Mouse (Mus musculus) brown adipose tissue, adult 24 weeks (tissue): ENCODE results near the gene Scimp. TPM values are rescaled to one million over a fixed set of nuclear protein-coding genes. Genes with fewer than 3 reads are reported as not detected.
"Not testable (repeated sequence)": the region's sequence is repeated elsewhere in the genome, so short reads cannot be mapped to it uniquely, and the experiment has no call there.

ENCODE experiments used
- H3K27ac ChIP-seq: fragments of 200-500 bp; replicated peaks from 2 replicates; pipeline ENCODE4 v1.5.1; 2012; ENCODE audit warnings: low read depth, mild to moderate bottlenecking, low read length
- H3K4me1 ChIP-seq: fragments of 200-500 bp; 2 replicates; pipeline ENCODE4 v1.6.1; 2012; ENCODE audit warnings: low read length, mixed read lengths; ENCODE audit not compliant: control insufficient read depth, insufficient read depth, insufficient read length
- H3K4me3 ChIP-seq: fragments of 200-500 bp; 2 replicates; pipeline ENCODE4 v1.5.1; 2012; ENCODE audit warnings: low read depth, mild to moderate bottlenecking, low read length, moderate library complexity; ENCODE audit not compliant: insufficient read depth
- polyA plus RNA-seq: library from polyadenylated mRNA; stranded (reverse); fragments of >200 nt; gene quantifications from 2 replicates; pipeline ENCODE4 v1.2.4, GENCODE M21; 2012; ENCODE audit not compliant: missing spikeins, insufficient read depth, insufficient read length

The Scimp gene
- polyA plus RNA-seq, 1 experiment = not detected

DNA sequence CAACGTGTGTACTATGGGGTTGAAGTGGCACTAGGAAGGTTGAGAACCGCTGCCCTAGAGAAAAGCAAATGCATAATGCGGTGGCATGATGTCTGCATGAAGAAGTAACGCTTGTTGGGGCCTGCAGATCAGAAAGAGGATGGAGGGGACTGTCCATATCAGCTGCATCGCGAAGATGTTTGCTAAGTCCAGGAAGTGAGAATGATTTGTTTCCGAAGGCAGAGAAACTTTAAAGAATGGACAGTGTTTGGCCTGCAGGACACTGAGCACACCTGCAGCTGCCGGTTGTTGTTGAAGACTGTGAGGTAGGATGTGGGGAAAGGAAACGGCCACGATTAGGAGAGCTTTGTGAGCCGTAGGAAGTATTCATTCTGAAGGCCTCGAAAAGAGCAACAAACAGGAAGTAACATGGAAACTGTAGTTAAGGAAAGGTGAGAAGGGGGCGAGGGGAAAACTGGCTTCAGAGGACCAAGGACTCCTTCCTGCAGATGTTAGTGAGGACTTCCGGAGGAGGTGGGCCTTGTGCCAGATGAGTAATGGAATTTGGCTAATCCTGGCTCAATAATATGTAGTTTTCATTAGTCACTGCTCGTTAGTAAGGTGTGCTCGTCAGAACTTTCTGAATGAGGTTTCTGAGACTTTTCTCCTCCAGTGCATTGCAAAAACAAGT lies 46.5 kb downstream of the Scimp start:
- Histone ChIP-seq H3K4me3 (0 out of 2 replicates have a peak overlapping the region, but pooled peaks have one; percentile 9), H3K4me1 (0 out of 2 replicates have a peak, but pooled peaks cover 2% of the 10 kb centered on the region), H3K27ac (peak overlapping the region; percentile 45)

DNA sequence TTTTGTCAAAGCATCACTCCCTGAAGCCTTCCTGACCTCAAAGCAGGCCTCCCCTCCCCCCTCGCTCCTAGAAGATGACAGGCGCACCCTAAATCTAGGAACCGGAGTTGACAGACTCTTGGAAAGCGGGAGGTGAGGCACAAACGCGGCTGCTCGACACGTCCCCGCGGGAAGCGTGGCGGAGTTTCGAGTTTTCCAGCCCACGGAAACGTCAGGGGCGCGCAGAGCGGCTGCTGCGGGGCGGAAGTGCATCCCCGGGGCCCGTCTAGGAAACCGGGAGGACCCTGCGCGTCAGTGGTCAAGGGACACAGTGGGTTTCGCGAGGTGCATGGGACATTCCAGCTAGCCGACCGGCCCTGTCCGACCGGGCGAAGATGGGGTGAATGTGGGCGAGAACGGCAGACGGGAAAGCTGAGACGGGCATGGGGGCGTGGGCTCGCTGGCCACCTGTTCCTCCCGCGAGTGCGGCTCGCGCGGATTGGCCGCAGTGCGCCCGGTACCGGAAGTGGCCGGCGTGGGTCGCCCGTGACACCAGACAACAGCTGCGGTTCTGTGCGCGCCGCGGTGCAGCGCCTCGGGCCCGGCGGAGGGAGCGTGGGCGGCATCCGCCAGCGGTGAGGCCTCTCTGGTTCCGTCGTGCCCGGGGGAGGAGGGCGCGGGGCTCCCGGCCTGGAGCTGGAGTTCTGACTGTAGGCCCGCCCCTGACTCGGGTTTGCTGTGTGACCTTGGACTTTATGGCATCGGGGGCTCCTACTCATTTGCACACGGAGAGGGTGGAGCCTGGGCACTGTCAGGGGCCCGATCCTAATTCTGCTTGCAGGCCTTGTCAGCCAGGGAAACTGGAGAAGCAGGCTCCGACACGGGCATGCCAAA lies 48.2 kb downstream of the Scimp start, which contains the start of gene Zfp3:
Gene Zfp3 (plus strand): TSS at position 274 of the 873 bp plus-strand sequence.
- H3K4me1 ChIP-seq = 0 out of 2 replicates have a peak, but pooled peaks cover 2% of the 10 kb centered on the region
- peak within 1 kb of the TSS; percentile 45 for H3K27ac ChIP-seq
- peak within 1 kb of the TSS; percentile 73 for H3K4me3 ChIP-seq

DNA sequence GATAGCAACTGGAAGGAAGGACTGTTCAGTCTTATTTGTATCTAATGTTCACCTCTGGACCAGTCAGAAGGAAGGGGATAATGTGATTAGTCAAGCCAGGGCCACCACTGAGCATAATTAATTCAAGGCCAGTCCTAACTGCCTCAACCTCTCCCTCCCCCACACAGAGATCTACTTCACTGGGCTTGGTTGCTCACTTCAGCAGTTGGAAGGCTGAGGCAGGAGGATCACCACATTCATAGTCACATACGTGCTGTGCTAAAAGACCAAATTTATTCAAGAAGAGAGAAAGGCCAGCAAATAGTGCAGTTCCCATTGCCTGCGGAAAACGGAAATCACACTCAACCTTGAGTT lies 48.8 kb downstream of the Scimp start:
- Histone ChIP-seq H3K27ac (no peak overlapping the region), H3K4me3 (peak overlapping the region; percentile 73), H3K4me1 (0 out of 2 replicates have a peak, but pooled peaks cover 2% of the 10 kb centered on the region)

DNA sequence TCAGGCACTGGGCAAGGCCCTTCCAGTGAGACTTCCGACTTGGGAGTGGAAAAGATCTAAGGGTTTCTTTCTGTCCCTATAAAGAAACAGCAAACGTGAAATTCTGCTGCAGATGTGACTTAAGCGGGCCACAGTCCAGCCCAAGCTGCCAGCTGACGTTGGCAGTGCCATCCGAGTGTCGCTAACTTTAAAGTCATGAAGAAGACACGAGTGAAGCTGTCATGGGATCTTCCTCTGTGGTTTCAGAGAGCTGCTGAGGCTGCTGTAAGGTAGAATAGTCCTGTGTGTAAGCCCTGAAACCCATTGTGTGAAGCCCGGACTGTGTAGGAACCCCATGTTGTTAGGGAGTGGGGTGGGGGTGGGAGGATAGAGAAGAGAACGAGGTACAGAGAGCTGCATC lies 49.7 kb downstream of the Scimp start:
- H3K4me3 ChIP-seq = no peak overlapping the region
- H3K4me1 ChIP-seq = 0 out of 2 replicates have a peak, but pooled peaks cover 2% of the 10 kb centered on the region
- H3K27ac ChIP-seq = no peak overlapping the region

DNA sequence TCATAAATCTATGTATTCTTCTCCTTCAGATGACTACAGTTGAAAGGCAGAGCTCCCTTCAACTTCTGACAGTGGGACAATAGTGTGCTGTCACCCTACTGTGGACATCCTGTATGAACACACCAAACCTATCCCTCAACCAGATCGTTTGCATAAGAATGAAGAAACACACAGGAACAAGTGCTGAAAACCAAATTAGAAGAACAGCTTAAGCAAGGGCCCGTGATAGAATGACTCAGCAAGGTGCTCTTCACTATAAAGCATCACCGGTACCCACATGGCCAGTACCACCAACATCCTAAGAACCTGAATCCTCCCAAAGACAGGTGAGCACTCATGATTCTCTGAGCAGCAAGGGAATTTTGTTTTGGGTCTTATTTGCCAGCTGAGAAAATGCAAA lies 51.9 kb downstream of the Scimp start:
- not testable (repeated sequence) for H3K27ac ChIP-seq, H3K4me1 ChIP-seq, H3K4me3 ChIP-seq

DNA sequence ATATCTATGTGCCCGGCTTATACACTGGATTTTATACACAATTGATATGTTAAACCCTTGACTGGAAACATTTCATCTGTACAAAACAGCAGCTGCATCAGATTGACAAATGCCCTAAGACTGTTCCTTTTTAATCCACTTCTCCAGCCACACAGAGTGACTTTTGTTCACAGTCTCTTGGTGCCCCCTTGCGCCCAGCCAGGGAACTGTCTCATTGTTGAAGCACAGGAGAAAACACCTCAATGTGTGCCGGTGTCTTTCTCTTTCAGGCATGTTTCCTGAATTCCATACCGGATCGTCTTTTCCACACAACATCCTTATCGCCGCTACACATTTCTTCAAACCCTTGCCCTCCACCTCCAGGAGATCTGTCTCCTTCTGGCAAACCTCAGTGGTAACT lies 56.7 kb downstream of the Scimp start:
- H3K4me3 ChIP-seq = no peak overlapping the region
- H3K27ac ChIP-seq = no peak overlapping the region
- peaks cover 3% of the 10 kb centered on the region; the same call in 1 of the 2 replicates for H3K4me1 ChIP-seq

DNA sequence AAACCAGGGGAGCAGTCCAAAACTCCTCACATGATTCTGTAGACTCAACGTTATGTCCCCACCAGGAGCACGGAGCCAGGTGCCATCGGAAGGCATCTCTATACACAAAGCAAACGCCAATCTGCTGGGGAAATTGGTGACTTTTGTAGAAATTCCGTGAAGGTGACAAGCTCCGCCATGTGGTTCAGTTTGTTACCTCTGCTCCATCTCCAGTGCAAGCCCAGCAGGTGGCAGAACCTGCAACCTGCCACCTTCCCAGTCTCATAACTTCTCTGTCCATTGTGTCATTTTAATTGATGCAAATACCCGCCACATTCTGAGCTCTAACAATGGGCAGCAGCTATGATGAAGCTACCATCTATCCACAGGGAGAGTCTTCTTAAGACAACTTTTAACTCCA lies 57.4 kb downstream of the Scimp start:
- H3K4me1 ChIP-seq = peaks cover 3% of the 10 kb centered on the region; the same call in 1 of the 2 replicates
- H3K4me3 ChIP-seq = no peak overlapping the region
- H3K27ac ChIP-seq = peak overlapping the region; percentile 38; the same call in 1 of the 2 replicates

DNA sequence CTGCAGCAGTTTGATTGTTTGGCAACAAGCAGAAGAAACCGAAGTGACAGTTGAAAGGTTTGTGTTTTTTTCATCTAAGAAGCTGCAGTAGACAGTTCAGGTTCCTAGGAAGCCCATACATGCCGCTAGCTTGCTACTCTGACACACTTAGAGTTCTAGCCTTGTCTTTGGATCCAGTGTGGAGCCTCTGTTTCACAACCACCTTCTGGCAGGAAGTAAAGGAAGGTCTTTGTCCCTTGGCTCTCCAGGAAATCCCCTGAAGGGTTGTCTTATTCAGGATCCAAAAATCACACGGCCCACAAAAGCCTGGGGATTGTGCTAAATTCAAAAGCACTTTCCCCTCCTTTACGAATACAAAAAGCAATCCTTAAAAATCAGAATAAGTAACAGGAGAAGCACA lies 57.9 kb downstream of the Scimp start:
- Histone ChIP-seq H3K27ac (peak overlapping the region; percentile 85), H3K4me1 (peaks cover 3% of the 10 kb centered on the region; the same call in 1 of the 2 replicates), H3K4me3 (no peak overlapping the region)

DNA sequence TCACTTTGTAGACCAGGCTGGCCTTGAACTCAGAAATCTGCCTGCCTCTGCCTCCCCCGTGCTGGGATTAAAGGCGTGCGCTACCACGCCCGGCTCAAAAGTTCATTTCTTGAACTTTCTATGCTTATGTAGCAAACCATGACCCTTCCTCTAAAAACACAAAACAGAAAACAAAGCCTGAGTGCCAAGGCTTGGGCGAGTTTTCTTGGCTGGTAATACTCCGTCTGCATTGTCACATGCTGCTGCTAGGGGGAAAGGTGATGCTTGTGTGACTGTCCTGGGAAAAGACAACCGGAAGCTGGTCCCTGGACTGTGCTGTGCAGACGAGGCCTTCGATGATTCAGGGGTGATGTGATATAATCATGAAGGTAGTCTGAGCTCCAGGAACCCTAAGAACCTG lies 59.2 kb downstream of the Scimp start:
- peak overlapping the region; percentile 85 for H3K27ac ChIP-seq

DNA sequence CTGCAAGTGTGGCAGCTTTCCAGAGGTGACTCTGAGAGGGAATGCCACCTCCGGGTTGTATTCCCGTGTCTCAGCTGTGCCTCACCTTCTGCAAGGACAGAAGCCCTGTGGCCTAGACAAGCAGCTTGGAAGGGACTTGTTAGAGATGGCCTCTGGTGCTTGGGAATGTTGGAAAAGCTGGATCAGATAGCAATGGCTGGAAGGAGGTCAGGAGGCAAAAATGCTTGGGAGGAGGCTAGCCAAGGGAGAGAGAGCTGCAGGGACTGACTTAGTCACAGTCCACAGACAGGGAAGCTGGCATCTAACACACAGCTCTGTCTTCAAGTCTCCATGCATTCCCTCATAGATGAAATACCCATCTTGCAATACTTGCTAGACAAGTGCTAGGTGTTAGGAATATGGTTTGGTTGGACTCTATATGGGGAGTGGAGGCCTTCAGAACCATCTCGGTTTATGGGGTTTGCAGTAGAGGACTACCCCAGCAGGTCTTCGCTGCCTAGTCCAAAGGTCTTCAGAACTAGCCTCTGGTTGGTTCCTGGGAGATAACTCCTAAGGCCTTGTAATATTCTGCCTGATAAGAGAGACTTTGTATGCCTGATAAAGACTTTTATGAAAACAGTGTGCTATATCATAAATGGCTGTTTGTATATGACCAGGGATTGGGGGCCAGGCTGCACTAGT lies 59.9 kb downstream of the Scimp start:
- H3K4me3 ChIP-seq = no peak overlapping the region
- H3K27ac ChIP-seq = peak overlapping the region; percentile 61
- H3K4me1 ChIP-seq = peaks cover 3% of the 10 kb centered on the region; the same call in 1 of the 2 replicates

More for the DNA sequence above, 59.2 kb downstream of the Scimp start:
- H3K4me1 ChIP-seq = peaks cover 3% of the 10 kb centered on the region; the same call in 1 of the 2 replicates
- H3K4me3 ChIP-seq = no peak overlapping the region

DNA sequence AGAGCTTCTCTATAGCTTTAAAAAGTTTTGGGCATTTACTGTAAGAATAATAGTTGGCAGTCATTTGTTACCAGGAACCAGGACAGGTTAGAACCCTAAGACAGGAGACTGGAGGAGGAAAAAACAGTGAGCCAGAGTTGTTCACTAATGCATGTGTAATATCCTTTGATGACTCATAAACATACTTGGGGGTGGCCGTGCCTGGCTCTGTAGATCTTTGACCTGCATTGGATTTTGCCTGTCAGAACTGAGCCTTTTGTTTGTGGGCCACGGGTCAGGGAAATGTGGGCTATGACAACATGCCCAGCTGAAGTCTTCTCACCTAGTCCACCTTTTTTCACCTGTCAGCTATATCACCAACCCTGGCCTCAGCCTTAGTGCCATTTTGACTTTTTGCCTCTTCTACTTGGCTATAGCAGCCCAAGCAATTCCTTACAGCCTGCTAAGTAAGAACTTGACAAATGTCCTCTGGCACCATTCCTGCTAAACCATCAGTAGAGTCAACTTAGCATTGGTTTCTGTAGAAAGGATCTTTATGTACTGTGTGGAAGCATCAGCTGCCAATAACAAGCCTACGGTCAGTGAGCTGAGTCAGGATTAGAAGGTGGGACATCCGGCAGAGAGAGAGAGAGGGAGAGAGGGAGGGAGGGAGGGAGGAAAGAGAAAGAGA lies 64.4 kb downstream of the Scimp start:
- Histone ChIP-seq H3K27ac (peak overlapping the region; percentile 65), H3K4me1 (no peaks in the 10 kb centered on the region), H3K4me3 (no peak overlapping the region)

DNA sequence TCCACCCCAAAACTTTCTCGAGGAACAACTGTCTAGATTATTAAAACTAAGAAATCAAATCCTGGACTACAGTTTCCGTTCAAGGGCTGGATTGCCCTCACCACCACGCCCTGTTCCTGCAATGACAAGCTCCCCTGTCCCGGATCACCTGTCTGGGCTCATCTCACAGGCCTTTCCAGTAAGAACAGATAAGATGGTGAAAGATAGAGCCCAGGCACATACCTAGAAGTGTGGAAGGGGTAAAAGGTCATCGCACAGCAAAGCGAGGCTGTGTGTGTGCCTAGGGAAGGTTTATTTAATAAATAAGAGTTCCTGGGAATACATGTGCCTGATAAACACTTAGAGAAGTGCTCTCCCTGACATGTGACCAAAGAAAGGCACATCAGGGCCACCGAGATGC lies 66.8 kb downstream of the Scimp start:
- no peaks in the 10 kb centered on the region for H3K4me1 ChIP-seq
- H3K27ac ChIP-seq = no peak overlapping the region
- H3K4me3 ChIP-seq = no peak overlapping the region

DNA sequence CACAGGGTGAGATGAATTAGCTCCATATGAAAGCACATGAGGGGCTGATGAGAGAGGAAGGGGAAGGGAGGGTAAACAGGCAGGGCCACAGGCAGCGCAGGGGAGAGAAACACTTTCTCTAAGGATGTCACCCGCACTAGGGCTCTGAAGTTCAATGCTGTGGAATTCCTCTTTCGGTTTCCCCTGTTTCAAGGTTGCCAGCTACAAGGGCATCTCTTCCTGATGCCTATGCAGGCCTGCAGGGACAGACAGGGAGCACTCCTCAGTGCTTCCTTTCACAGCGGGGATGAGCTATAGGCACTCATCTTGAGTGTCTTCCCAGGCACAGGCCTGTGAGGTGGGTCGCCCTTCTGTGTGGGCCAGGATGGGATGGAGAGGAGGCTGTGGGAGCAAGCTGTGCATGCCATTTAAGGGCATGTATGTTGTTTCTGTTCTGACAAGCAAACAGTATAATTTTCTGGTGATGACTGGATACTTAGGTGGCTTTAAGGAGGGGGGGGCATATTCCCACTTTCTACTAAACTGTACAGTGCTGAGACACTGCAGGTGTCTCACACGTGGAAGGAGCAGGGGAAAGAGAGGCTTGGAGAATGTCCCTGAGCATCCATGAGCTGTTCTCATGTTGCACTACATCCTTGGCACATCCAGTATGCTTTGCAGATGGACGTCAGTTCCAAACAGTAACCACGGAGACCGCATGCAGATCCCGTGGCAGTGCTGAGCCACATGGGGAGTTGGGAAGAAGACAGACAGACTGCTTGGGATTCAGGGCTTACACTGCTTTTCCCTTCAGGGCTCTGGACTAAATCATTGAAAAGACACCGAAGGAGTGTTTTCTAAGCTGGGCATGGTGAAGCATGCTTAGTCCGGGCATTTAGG lies 69.6 kb downstream of the Scimp start:
- H3K27ac ChIP-seq = no peak overlapping the region
- H3K4me3 ChIP-seq = no peak overlapping the region
- H3K4me1 ChIP-seq = no peaks in the 10 kb centered on the region

DNA sequence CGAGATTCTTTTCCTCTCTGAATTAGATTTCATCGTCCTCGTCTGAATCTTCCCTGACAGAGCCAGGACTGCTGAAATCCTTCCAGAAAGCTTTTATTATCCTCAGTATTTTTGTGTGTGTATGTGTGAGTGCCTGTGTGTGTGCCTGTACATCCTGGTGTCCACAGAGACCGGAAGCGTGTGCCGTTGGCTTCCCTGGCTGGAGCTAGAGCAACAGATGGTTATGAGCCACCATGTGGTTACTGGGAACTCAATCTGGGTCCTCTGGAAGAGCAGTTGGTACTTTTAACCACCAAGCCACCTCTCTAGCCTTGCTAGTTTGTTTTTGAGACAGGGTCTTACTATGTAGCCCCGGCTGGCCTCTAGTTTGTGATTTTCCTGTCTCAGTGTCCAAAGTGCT lies 70.3 kb downstream of the Scimp start:
- no peak overlapping the region for H3K4me3 ChIP-seq
- H3K4me1 ChIP-seq = no peaks in the 10 kb centered on the region
- H3K27ac ChIP-seq = no peak overlapping the region
